Mouse (Mus musculus) frontal cortex, postnatal 25 days (tissue): ENCODE data around the gene Dnajc13.

Source experiments
- DNase-seq, 2 experiments: peaks; one replicate each; pipeline ENCODE4 v3.0.0; 2022; ENCODE audit warnings: low spot score in 2 of 2

Gene Dnajc13

DNA sequence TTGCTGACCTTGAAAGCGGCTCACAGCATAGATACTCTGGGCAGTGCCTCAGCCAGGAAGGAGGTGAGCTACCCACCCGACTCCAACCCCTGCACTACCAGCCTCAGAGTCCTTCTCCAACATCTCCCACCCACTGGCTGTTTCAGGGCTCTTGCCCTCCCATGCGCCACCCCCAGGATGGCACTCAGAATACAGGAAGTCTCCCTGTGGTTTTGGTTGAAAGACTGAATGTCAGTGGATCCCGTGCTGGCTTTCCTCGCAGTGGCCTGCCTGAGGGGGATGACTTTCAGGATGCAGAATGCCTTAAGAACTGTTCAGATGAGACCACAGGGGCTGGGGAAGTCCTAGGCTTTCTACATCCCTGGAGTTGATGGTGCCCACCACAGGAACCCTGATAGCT, 139.6 kb downstream of the Dnajc13 start:
- DNase-seq = no peak

DNA sequence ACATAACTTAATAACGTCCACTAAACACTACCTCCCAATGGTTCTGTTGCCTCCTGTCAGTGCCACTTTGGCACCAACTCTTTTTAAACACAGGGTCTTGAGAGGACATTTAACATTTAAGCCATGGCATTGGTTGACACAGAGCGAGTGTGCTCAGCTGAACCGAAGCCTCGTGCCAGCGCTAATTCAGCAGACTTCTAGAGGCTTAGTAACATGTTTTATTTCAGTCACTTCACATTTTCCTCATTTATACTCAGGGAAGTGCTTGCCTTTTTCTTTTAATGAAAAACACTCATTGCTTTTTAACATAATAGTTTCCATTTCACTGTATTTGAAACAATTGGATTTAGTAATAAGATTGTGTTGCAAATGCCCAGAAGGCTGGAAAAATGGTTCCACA, 153.6 kb downstream of the Dnajc13 start:
- no peak for DNase-seq

DNA sequence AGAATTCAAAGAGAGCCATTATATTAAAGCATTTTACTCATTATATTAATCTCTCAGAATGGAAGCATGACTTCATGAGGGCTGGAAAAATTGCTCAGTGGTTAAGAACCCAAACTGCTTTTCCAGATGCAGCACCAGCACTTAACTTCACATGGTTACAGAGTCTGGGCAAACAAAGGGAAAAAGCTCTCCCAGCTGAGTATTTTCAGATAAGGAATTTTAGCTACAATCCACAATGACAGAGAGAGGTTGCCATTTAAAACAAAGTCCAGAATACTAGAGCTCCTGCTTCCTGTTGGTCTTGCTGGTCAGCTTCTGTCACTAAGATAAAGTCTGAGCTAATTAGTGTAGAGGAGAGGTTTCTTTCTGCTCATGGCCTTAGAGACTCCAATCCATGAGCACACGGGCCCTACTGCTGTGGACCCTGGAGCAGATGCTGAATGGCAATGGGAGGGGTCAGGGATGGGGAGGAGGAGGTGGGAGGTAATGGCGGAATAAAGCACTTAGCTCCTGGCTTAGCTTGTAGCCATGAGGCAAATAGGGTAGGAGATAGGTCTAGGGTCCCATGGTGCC, 154.1 kb downstream of the Dnajc13 start:
- DNase-seq = no peak

DNA sequence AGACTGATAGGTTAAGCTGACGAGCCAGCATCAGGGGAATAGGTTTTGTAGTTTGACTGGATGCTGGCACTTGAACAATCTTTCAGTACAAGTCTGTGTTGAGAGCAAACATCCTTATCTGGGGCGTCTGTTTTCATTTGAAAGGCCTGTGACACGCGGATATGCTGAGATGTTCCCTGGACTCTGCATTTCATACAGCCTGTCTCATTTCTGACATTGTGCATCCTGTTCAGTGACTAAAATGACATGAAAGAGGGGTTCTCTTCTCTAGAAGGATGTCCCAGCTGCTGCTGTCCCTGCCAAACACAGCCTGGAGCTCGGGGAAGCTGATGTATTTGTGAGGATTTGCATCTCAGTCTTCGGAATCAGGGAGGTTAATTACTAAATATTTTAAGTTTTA, 155.2 kb downstream of the Dnajc13 start:
- DNase-seq = no peak

DNA sequence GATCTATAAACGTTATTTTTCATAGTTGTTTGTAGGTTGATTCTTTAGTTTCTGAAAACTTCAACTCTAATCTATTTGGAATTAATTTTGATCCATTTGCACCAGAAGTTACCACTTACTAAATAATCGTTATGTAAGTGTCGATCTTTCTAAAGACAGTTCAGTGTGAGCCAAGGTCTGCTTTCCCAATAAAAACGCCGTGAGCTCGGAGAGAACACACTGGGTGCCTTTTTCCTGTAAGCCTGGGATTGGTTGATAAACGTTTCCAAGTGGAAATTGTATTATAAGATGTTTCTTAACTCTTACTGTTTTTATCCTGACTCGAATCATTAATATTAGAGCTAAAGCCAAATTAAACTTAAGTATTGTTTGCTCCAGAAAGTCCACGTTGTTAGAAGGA, 155.8 kb downstream of the Dnajc13 start:
- no peak for DNase-seq

DNA sequence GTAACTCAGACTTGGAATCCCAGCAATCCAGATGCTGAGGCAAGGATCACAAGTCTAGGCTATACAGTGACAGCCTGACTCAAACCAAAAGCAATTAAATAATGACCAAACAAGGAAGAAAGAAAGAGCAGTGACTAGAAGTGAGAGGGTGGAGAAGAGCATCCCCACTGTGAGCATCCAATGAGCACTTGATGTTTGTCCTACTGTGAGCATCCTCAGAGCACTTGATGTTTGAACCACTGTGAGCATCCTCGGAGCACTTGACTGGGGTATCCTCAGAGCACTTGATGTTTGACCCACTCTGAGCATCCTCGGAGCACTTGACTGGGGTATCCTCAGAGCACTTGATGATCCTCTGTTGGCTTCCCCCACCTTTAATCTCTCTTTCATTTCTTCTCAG, 157.7 kb downstream of the Dnajc13 start:
- no peak for DNase-seq

DNA sequence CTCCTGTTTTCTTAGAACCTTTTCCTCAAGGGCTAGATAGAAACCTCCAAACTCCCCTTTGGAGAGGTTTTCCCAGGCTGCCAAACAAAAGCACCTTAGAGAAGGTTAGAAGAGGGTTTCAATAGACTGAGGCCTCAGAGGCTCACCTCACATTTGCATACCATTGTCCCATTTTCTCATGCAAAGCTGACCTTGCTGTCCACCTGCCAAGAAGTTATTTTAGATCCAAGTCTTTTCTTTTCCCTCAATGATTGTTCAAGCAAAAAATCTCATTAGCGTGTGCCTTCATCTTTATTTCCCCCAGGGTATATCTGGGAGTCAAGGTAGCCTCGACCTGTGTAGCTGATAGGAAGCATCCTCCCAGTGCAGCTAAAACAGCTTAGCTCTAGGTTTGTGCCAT, 159.8 kb downstream of the Dnajc13 start:
- DNase-seq = no peak

DNA sequence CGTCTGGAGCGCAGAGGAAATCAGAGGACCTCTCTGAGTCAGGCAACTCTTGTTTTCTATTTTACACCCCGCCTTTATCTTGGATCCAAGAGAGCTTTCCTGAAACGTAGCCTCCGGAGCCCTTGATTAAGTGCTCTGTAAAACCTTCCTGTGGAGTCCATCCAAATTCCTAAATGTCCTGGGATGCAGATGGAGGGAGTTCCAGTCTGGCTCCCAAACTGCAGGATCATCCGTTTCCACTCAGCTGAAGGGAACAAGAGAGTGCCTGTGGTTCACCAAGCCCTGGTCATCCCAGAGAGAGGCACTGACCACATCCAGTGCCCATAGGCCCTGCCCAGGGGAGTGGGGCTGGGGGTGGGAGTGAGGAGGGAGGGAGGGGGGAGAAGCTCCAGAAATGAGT, 160.4 kb downstream of the Dnajc13 start:
- DNase-seq = no peak

DNA sequence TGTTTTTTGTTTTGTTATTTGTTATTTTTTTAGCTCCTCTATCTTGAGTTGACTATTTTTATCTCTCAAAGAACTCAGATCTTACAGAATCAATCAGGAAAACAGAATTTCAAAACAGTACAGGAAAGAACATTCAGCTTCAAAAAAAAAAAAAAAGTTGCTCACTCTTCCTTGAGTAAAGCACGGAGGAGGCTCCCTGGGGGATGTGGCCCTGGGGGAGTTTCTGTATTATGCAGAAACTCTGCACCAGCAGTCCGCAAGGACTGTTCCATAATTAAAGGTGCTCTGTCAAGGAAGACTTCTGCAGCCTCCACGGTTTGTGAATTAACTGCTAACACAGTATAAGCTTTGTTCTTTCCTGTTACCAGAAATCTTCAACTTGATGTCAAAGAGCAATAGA, 161.3 kb downstream of the Dnajc13 start:
- DNase-seq = no peak
